Mouse (Mus musculus) MEL (cell line): ENCODE measurements around the gene Prim2.

Source experiments
- CTCF ChIP-seq, 3 experiments: IDR thresholded peaks in 2 of 3; conservative IDR thresholded peaks in 1 of 3; 2 replicates each; pipeline ENCODE4 v1.5.1; 2011 to 2012; ENCODE audit warnings: low read length in 3 of 3, low read depth in 2 of 3, mild to moderate bottlenecking in 2 of 3, improper control_type of control experiment in 1 of 3, inconsistent platforms in 1 of 3, mixed read lengths in 1 of 3, moderate library complexity in 1 of 3; ENCODE audit not compliant: control insufficient read depth in 1 of 3, insufficient read depth in 1 of 3, poor library complexity in 1 of 3, severe bottlenecking in 1 of 3
- RAD21 ChIP-seq: IDR thresholded peaks from 2 replicates; pipeline ENCODE4 v1.6.1; 2011; ENCODE audit warnings: mild to moderate bottlenecking, low read depth, low read length, improper control_type of control experiment
- USF1 ChIP-seq: IDR thresholded peaks from 2 replicates; pipeline ENCODE4 v1.6.1; 2014; ENCODE audit warnings: low read depth, mild to moderate bottlenecking, inconsistent platforms, low read length, improper control_type of control experiment, moderate library complexity

DNA sequence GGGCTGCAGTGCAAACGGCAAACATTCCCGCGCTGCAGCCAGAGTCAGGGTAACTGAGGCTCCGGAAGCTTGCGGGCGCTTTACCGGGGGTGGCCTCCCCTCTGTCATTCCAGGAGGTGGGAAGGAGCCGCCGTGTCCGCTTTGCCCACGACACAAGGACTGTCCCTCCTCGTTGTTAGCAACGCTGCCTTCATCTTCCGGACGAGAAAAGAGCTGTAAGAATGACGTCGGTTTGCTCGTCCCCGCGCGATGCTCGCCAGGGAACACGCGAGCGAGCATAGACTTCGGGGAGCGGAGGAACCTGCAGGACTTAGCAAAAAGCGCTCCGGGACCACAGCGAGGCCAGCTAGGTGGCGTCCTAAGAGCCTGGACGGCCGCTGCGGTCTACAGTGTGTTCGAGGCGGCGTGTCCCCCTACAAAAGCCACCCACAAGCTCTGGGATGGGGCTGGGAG, 595 bp upstream of the Prim2 start:
- TF ChIP-seq CTCF (IDR thresholded peaks at IDR 0.05 in 2 of 3, conservative IDR thresholded peaks at IDR 0.05 in 1 of 3; ENCODE audit: control insufficient read depth in 1 of 3, insufficient read depth in 1 of 3, low read depth in 2 of 3, low read length in 3 of 3, poor library complexity in 1 of 3, severe bottlenecking in 1 of 3) (peak in 2 of 3 experiments; percentile 34 to 36; a peak in 3 of 6 replicates), RAD21 (no peak), USF1 (no peak)
